Mouse (Mus musculus): ENCODE data around the gene Gm49368. TPM values are rescaled to one million over a fixed set of nuclear protein-coding genes. Genes with fewer than 3 reads are reported as not detected.
A peak's percentile ranks its signal among the peaks of the same experiment; 100 is the strongest.
"Not testable (repeated sequence)": the region's sequence is repeated elsewhere in the genome, so short reads cannot be mapped to it uniquely, and the experiment has no call there.

Gene Gm49368
- polyA plus RNA-seq (2015; fragmentation: Nextera tagmentation; extraction: Ambion mirVana) = not detected in 2 replicates

- no peak within 1 kb of the TSS for H3K27ac ChIP-seq
- H3K4me3 ChIP-seq (replicated peaks) = no peak within 1 kb of the TSS
- H3K4me1 ChIP-seq = no peaks in the 10 kb centered on the region
- no peaks in the 10 kb centered on the region for H3K36me3 ChIP-seq
- no peaks in the 10 kb centered on the region for H3K27me3 ChIP-seq
- H3K9me3 ChIP-seq (replicated peaks) = no peaks in the 10 kb centered on the region
- no peak within 1 kb of the TSS for H3K4me2 ChIP-seq
- 87% methylated on average over 7 of the region's 7 CpGs for WGBS
- ATAC-seq (replicated peaks; ENCODE audit: low FRiP score) = no peak
- H3K9ac ChIP-seq = no peak within 1 kb of the TSS
Measured at GRCm38 (mm10) chr7:128062456-128062855, at the start of gene Gm49368, which contains the start of gene Itgam. Gene Gm49368, plus strand, starts transcription at chr7:128062683. Gene Itgam, plus strand, starts transcription at chr7:128062640.

GRCm38 (mm10) chr7:128013116-128013515, 49.4 kb upstream of the Gm49368 start:
- Histone ChIP-seq H3K27ac (no peak overlapping the region), H3K4me1 (no peaks in the 10 kb centered on the region), H3K36me3 (no peaks in the 10 kb centered on the region), H3K9ac (no peak overlapping the region), H3K4me3 (replicated peaks) (no peak overlapping the region), H3K27me3 (no peaks in the 10 kb centered on the region), H3K4me2 (no peak overlapping the region), H3K9me3 (replicated peaks) (no peaks in the 10 kb centered on the region)
- ATAC-seq (replicated peaks; ENCODE audit: low FRiP score) = no peak
- 90% methylated on average over 13 of the region's 13 CpGs for WGBS

DNA sequence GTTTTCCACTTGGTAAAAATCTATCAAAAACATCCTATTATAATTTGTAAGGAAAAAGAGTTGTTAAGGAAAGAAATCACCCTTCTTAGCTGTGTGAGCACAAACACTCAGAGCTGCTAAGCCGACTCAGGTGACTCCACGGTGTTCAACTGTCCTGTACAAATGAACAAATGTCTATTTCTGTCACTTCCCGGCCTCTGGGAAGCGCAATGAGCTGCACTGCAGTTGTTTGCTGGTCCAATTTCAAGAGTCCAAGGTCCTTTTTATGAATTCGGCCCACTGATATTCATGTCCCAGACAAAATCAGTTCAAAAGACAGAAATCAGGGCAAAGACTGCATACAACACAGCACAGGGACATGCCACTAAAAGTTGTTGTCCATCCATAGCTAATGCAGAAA, 46.3 kb upstream of the Gm49368 start:
- H3K4me3 ChIP-seq (replicated peaks); ATAC-seq (replicated peaks; ENCODE audit: low FRiP score); H3K9ac ChIP-seq; H3K36me3 ChIP-seq; H3K4me2 ChIP-seq; H3K27me3 ChIP-seq; H3K9me3 ChIP-seq (replicated peaks); H3K4me1 ChIP-seq; H3K27ac ChIP-seq: not testable (repeated sequence)
- WGBS = 82% methylated on average over 5 of the region's 5 CpGs

DNA sequence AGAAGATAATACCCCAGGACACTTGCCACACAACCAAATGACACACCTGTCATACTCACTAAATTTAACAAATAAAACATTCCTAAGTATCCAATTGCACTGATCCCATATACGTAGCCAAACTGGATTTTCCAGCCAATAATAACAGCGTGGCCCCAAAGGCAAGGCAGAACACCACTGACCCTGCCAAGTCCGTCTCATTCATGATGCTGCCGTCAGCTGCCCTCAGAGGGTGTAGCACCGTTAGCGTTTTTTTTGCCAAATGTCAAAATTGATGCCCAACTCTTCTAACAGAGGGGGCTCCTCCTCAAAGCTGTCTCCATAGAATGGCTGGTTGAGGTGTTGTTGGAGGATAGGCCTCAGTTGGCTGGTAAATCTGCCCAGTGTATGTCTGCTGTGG, 45.8 kb upstream of the Gm49368 start:
- ATAC-seq (replicated peaks; ENCODE audit: low FRiP score) = no peak
- no peak overlapping the region for H3K4me2 ChIP-seq
- no peaks in the 10 kb centered on the region for H3K27me3 ChIP-seq
- no peaks in the 10 kb centered on the region for H3K4me1 ChIP-seq
- H3K27ac ChIP-seq = no peak overlapping the region
- H3K4me3 ChIP-seq (replicated peaks) = no peak overlapping the region
- no peaks in the 10 kb centered on the region for H3K36me3 ChIP-seq
- WGBS = 83% methylated on average over 6 of the region's 6 CpGs
- H3K9me3 ChIP-seq (replicated peaks) = no peaks in the 10 kb centered on the region
- no peak overlapping the region for H3K9ac ChIP-seq

DNA sequence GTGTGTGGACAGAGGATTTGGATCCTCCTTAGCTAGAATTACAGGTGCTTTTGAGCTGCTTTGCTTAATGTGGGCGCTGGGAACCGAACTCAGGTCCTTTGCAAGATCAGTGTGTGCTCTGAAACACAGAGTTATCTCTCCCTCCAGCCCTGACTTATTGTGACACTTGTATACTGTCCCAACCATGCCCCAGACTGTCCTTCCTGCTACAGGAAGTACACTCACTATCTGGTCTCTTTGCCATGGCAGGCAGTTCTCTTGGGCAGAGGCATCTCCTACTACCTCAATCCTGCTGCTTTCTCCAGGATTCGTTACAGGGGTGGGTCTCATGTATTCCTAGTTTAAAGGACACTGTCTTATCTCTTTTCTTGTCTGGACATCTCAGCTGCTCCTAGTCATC, 44.2 kb upstream of the Gm49368 start:
- no peak for ATAC-seq (replicated peaks; ENCODE audit: low FRiP score)
- no peak overlapping the region for H3K4me3 ChIP-seq (replicated peaks)
- WGBS = 94% methylated on average over 3 of the region's 3 CpGs

GRCm38 (mm10) chr7:128019187-128019586, 43.3 kb upstream of the Gm49368 start:
- WGBS = 80% methylated on average over 2 of the region's 2 CpGs
- no peak for ATAC-seq (replicated peaks; ENCODE audit: low FRiP score)
- H3K27ac ChIP-seq = no peak overlapping the region

More for the DNA sequence above, 44.2 kb upstream of the Gm49368 start:
- H3K4me1 ChIP-seq = no peaks in the 10 kb centered on the region
- no peaks in the 10 kb centered on the region for H3K9me3 ChIP-seq (replicated peaks)
- H3K36me3 ChIP-seq = no peaks in the 10 kb centered on the region
- H3K9ac ChIP-seq = no peak overlapping the region
- H3K4me2 ChIP-seq = no peak overlapping the region
- no peaks in the 10 kb centered on the region for H3K27me3 ChIP-seq
- H3K27ac ChIP-seq = no peak overlapping the region

GRCm38 (mm10) chr7:128022974-128023373, 39.5 kb upstream of the Gm49368 start:
- Histone ChIP-seq H3K4me2 (no peak overlapping the region), H3K9ac (no peak overlapping the region), H3K9me3 (replicated peaks) (no peaks in the 10 kb centered on the region), H3K36me3 (no peaks in the 10 kb centered on the region), H3K4me3 (replicated peaks) (no peak overlapping the region), H3K27ac (no peak overlapping the region), H3K27me3 (no peaks in the 10 kb centered on the region), H3K4me1 (no peaks in the 10 kb centered on the region)
- no peak for ATAC-seq (replicated peaks; ENCODE audit: low FRiP score)
- WGBS = 59% methylated on average over 8 of the region's 8 CpGs

More at GRCm38 (mm10) chr7:128019187-128019586, 43.3 kb upstream of the Gm49368 start:
- no peak overlapping the region for H3K4me2 ChIP-seq
- no peak overlapping the region for H3K9ac ChIP-seq
- no peak overlapping the region for H3K4me3 ChIP-seq (replicated peaks)
- no peaks in the 10 kb centered on the region for H3K9me3 ChIP-seq (replicated peaks)
- H3K36me3 ChIP-seq = no peaks in the 10 kb centered on the region
- no peaks in the 10 kb centered on the region for H3K27me3 ChIP-seq
- no peaks in the 10 kb centered on the region for H3K4me1 ChIP-seq

DNA sequence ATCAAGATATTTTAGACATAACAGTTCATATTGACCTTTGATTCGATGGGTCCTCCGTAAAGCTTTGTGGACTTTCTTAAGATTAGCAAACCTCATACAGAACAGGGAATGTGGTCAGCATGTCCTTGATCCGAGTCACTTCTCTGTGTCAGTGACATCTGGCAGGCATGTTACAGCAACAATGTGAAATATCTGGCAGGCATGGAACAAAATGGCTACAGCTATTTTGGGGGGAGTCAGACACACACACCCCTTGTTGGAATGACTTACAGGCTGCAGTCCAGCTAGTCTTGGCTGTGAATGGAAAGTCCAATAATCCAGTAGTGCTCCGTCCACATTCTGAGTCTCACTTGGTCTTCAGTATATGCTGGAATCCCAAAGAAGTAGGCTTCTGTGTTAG, 38.9 kb upstream of the Gm49368 start:
- H3K27me3 ChIP-seq = no peaks in the 10 kb centered on the region
- 89% methylated on average over 4 of the region's 4 CpGs for WGBS
- no peaks in the 10 kb centered on the region for H3K36me3 ChIP-seq
- H3K9ac ChIP-seq = no peak overlapping the region
- no peaks in the 10 kb centered on the region for H3K4me1 ChIP-seq
- ATAC-seq (replicated peaks; ENCODE audit: low FRiP score) = no peak
- no peak overlapping the region for H3K27ac ChIP-seq
- H3K4me3 ChIP-seq (replicated peaks) = no peak overlapping the region
- no peaks in the 10 kb centered on the region for H3K9me3 ChIP-seq (replicated peaks)
- H3K4me2 ChIP-seq = no peak overlapping the region

DNA sequence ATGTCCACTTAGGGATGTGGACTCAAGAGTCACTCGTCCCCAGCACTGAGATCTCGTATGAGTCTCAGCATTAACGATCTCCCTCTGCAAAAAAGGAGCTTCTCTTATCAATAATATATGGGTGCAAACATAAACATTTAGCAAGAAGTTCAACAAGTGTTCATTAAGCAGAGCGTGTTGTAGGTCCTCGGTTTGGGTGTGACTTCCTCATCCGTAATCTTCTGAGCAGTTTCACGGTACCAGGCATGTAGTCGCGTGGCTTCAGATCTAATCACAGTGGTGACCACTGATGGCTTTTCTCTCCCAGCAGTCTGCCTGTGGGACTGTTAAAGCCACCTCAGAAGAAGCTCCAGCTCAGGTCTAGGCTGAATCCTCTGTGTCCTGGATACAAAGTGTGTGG, 38.1 kb upstream of the Gm49368 start:
- Histone ChIP-seq H3K9ac (no peak overlapping the region), H3K4me3 (replicated peaks) (no peak overlapping the region), H3K27ac (no peak overlapping the region), H3K27me3 (no peaks in the 10 kb centered on the region), H3K4me1 (no peaks in the 10 kb centered on the region), H3K36me3 (no peaks in the 10 kb centered on the region), H3K9me3 (replicated peaks) (no peaks in the 10 kb centered on the region), H3K4me2 (no peak overlapping the region)
- WGBS = 91% methylated on average over 9 of the region's 9 CpGs
- ATAC-seq (replicated peaks; ENCODE audit: low FRiP score) = no peak

DNA sequence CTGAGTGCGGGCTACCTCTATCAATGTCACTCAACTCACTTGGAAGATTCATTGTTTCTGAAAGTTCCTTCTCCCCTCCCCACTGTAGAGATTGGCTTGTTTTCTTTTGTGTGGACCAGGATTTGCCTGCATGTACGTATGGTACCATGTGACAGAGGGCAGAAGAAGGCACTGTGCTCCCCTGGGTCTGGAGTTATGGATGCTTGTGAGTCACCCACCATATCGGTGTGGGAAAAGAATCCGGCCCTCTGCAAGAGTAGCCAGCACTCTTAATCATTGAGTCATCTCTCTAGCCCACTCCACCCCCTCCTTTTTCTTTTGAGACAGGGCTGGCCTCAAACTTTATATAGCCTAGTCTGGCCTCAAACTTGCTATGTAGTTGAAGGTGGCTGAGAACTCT, 37.6 kb upstream of the Gm49368 start:
- H3K27ac ChIP-seq = no peak overlapping the region
- no peaks in the 10 kb centered on the region for H3K9me3 ChIP-seq (replicated peaks)
- ATAC-seq (replicated peaks; ENCODE audit: low FRiP score) = no peak
- H3K27me3 ChIP-seq = no peaks in the 10 kb centered on the region
- WGBS = 76% methylated on average over 4 of the region's 4 CpGs
- H3K36me3 ChIP-seq = no peaks in the 10 kb centered on the region
- H3K4me3 ChIP-seq (replicated peaks) = no peak overlapping the region
- H3K9ac ChIP-seq = no peak overlapping the region
- no peaks in the 10 kb centered on the region for H3K4me1 ChIP-seq
- no peak overlapping the region for H3K4me2 ChIP-seq

DNA sequence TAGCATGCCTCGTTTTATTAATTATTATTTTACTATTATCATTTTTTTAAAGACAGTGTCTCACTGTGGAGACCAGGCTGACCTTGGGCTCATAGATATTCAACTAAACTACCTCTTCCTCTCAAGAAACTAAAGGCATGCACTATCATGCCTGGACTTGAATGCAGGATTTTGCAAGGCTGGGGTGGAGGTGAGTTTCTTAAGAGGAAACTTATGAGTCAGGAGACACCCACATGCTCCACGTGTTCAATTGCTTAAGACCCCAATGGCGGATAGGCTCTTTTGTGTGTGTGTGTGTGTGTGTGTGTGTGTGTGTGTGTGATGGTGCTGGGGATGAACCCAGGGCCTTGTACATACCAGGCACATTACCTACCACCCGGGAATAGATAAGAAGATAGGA, 37.1 kb upstream of the Gm49368 start:
- Histone ChIP-seq H3K36me3 (no peaks in the 10 kb centered on the region), H3K4me1 (no peaks in the 10 kb centered on the region), H3K4me3 (replicated peaks) (no peak overlapping the region), H3K27me3 (no peaks in the 10 kb centered on the region), H3K27ac (no peak overlapping the region), H3K4me2 (no peak overlapping the region), H3K9me3 (replicated peaks) (no peaks in the 10 kb centered on the region), H3K9ac (no peak overlapping the region)
- no peak for ATAC-seq (replicated peaks; ENCODE audit: low FRiP score)
- 87% methylated on average over 4 of the region's 4 CpGs for WGBS

DNA sequence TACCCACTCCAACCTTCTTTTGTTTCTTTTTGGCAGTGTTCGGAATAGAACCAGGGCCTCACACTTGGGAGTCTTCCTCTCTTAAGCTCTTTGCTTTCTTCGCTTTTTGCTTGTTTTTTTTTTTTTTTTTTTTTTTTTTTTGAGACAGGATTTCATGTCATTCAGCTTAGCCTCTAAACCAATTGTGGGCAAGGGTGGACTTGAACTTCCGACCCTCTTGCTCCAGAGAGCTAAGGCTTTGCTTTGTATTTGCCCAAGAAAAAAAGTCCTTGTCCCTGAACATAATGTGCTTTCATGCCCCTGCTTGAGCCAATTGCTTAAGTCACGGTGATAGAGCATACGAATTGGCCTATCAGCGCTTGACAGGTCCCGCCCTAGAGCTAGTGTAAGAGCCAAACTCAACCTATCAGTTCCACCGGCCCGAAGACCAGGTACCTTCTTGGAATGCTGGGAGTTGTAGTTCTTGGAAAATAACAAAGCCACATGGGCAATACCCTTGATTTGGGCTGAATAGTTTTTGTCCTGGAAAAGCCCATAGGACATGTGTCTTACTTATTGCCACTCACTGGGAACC, 31.0 kb upstream of the Gm49368 start:
- 42% methylated on average over 9 of the region's 9 CpGs for WGBS
- Histone ChIP-seq H3K27me3 (no peaks in the 10 kb centered on the region), H3K36me3 (no peaks in the 10 kb centered on the region), H3K4me3 (replicated peaks) (no peak overlapping the region), H3K27ac (no peak overlapping the region), H3K4me1 (no peaks in the 10 kb centered on the region), H3K4me2 (no peak overlapping the region), H3K9ac (no peak overlapping the region), H3K9me3 (replicated peaks) (no peaks in the 10 kb centered on the region)
- ATAC-seq (replicated peaks; ENCODE audit: low FRiP score) = peak; percentile 73; the same call in 1 of the 2 replicates
